Mouse (Mus musculus): ENCODE measurements around the gene Atp8a2. TPM values are rescaled to one million over a fixed set of nuclear protein-coding genes. Genes with fewer than 3 reads are reported as not detected.
A peak's percentile ranks its signal among the peaks of the same experiment; 100 is the strongest.

The Atp8a2 gene
- total and polyA plus RNA-seq, 3 experiments, result 1.8 to 4.3 (median 3.1) TPM

DNA sequence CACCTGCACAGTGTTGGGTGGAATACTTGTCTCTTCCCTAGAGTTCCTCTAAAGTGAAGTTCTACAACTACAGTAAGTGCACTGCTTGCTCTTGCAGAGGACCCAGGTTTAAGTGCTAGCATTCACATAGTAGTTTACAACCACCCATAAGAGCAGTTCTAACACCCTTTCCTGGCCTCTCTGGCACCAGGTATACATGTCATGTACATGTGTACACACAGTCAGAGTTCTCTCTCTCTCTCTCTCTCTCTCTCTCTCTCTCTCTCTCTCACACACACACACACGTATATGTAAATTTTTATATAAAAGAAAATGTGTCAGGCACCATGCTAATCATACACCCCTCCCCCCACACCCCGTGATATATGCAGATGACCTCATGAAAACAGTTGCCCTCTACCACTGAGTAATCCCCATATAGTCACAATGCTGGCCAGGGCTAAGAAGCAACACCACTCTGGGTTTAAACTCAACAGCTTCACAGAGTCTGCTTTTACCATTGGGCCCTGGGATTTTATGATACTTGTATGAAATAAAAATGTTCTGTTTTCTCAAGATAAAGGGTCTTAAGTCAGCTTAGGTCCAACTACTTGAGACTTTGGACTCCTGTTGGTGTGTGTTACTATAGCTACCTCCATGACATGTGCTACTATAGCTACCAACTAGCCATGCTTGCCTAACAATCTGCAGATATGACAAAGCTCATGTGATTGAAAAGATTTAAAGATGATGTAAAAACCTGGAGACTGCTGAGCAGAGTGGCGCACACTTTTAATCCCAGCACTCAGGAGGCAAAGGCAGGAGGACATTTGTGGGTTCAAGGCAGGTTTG is 487.3 kb downstream of the Atp8a2 start:
- WGBS, result 81% methylated on average over 3 of the region's 3 CpGs
- no peaks in the 10 kb centered on the region for H3K36me3 ChIP-seq (ENCODE audit: control insufficient read depth, insufficient read depth, low read length)
- H3K79me2 ChIP-seq (replicated peaks; ENCODE audit: control insufficient read depth, insufficient read depth, low read length), result no peaks in the 10 kb centered on the region
- no peak overlapping the region for H3K27ac ChIP-seq
- no peaks in the 10 kb centered on the region for H3K4me1 ChIP-seq (ENCODE audit: control insufficient read depth, insufficient read depth, low read length)
- DNase-seq, result no peak
- intact Hi-C loops (cut with DNase I), result no loop called here
- TF ChIP-seq CTCF (IDR thresholded peaks at IDR 0.05) (no peak), POLR2A (IDR thresholded peaks at IDR 0.05; ENCODE audit: insufficient read depth, low read depth, low read length) (no peak), EP300 (IDR thresholded peaks at IDR 0.05; ENCODE audit: insufficient read depth, low read depth, low read length) (no peak)
- no peak overlapping the region for H3K9ac ChIP-seq (ENCODE audit: low read depth, low read length)
- no peak overlapping the region for H3K4me3 ChIP-seq
- H3K27me3 ChIP-seq (ENCODE audit: control insufficient read depth, insufficient read depth, low read length), result no peaks in the 10 kb centered on the region

DNA sequence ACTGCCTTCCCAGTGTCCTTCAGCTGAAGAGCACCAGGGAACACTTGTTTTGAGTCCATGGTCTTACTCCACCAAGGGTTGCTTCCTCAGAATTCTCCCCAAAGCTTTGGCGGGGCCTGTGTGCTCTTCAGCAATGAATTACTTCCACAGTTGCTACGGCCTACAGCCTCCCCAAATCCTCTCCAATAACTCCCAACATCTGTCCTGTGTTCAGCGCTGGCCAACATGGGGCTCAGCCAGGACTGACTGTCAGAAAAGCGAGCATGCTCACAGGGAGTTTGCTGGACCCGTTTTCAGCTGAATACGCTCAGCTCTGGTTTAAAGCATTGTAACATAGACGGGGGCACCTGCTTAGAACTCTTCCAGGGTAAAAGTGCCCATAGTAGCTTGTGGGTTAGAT is 489.0 kb downstream of the Atp8a2 start:
- TF ChIP-seq EP300 (IDR thresholded peaks at IDR 0.05; ENCODE audit: insufficient read depth, low read depth, low read length) (no peak), POLR2A (IDR thresholded peaks at IDR 0.05; ENCODE audit: insufficient read depth, low read depth, low read length) (no peak), CTCF (IDR thresholded peaks at IDR 0.05) (no peak)
- intact Hi-C loops (cut with DNase I), result no loop called here
- Histone ChIP-seq H3K9ac (ENCODE audit: low read depth, low read length) (no peak overlapping the region), H3K27ac (no peak overlapping the region), H3K79me2 (replicated peaks; ENCODE audit: control insufficient read depth, insufficient read depth, low read length) (no peaks in the 10 kb centered on the region), H3K4me3 (no peak overlapping the region), H3K27me3 (ENCODE audit: control insufficient read depth, insufficient read depth, low read length) (no peaks in the 10 kb centered on the region), H3K4me1 (ENCODE audit: control insufficient read depth, insufficient read depth, low read length) (no peaks in the 10 kb centered on the region), H3K36me3 (ENCODE audit: control insufficient read depth, insufficient read depth, low read length) (no peaks in the 10 kb centered on the region)
- WGBS, result 73% methylated on average over 7 of the region's 7 CpGs
- peak in 1 of 2 experiments; percentile 27 for DNase-seq

DNA sequence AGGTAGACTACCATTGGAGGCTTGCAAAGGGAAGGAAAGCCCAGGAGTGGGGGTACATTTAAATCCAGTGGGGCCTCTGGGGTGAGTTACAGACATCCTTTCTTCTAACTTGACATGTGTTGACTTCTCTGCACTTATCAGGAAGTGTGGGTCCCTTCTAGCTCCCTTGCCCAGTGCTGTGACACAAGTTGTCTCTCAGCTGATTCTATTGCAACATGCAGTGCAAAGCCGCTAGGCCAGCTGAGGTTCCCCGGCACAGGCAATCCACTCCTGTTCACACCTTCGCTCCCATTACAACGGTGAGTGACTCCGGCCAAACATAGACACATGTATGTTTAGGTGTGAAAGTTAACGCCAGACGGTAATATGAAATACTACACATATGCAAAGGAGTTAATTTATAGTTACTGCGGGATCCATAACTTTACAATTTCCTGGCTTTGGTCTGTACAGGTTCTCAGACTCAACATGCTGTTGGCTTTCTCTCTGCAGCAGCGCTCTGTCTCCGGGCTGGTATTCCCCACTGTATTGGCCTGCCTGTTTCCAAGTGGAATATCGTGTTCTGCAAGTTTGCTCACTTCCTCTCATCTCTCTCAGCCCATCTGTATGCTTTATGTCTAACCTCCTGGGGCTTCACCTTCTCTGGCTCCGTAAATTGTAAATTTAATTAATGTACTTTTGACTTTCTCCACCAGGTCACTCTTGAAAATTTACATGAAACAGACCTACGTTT is 491.5 kb downstream of the Atp8a2 start:
- no peaks in the 10 kb centered on the region for H3K27me3 ChIP-seq (ENCODE audit: control insufficient read depth, insufficient read depth, low read length)
- no peaks in the 10 kb centered on the region for H3K4me1 ChIP-seq (ENCODE audit: control insufficient read depth, insufficient read depth, low read length)
- no peaks in the 10 kb centered on the region for H3K79me2 ChIP-seq (replicated peaks; ENCODE audit: control insufficient read depth, insufficient read depth, low read length)
- no peak for TF ChIP-seq POLR2A (IDR thresholded peaks at IDR 0.05; ENCODE audit: insufficient read depth, low read depth, low read length)
- no peak for TF ChIP-seq EP300 (IDR thresholded peaks at IDR 0.05; ENCODE audit: insufficient read depth, low read depth, low read length)
- no peak for TF ChIP-seq CTCF (IDR thresholded peaks at IDR 0.05)
- no peaks in the 10 kb centered on the region for H3K36me3 ChIP-seq (ENCODE audit: control insufficient read depth, insufficient read depth, low read length)
- no peak overlapping the region for H3K27ac ChIP-seq
- H3K4me3 ChIP-seq, result no peak overlapping the region
- 81% methylated on average over 13 of the region's 13 CpGs for WGBS
- DNase-seq, result no peak
- intact Hi-C loops (cut with DNase I), result no loop called here
- H3K9ac ChIP-seq (ENCODE audit: low read depth, low read length), result no peak overlapping the region

DNA sequence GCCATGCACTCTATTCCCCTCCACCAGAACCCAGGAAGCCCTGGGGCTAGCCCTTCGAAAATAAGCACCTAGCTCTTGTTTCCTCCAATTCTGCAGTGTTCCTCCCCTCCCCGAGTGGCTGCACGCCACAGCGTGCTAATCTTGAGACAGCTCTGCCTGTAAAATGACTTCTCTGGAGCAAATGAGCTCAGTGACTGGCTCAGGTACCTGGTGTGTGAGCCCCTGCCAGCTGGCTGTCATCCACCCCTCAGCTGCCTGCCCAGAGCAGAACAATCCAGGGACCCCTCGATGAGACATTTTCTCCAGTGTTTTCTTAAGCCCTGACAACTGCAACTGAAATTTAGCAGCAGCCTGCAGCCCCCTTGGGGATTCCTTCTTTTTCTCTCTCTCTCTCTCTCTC is 495.5 kb downstream of the Atp8a2 start:
- no peak overlapping the region for H3K27ac ChIP-seq

DNA sequence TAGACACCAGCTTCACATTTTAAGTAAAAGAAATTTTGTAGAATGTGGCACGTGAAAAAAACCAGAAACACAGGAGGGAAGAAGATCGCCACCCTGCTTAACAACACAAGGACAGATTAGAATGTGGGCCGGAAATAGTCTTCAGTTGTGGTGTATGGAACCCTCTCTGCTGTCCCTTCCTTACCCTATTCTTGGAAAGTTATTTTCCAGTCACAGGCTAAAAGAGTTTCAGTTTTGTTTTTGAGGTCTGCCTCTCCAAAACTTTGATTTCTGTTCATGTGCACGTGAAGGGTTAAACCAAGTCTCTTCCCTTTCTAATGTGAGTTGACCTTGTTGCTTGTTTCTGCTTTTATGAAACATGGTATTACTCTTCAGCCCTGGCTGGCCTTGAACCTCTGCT is 501.8 kb downstream of the Atp8a2 start:
- H3K27ac ChIP-seq, result no peak overlapping the region
- 0 out of 2 replicates have a peak, but pooled peaks cover 2% of the 10 kb centered on the region for H3K4me1 ChIP-seq (ENCODE audit: control insufficient read depth, insufficient read depth, low read length)
- TF ChIP-seq CTCF (IDR thresholded peaks at IDR 0.05) (no peak), EP300 (IDR thresholded peaks at IDR 0.05; ENCODE audit: insufficient read depth, low read depth, low read length) (no peak)
- 52% methylated on average over 4 of the region's 4 CpGs for WGBS
- intact Hi-C loops (cut with DNase I), result no loop called here
- H3K79me2 ChIP-seq (replicated peaks; ENCODE audit: control insufficient read depth, insufficient read depth, low read length), result no peaks in the 10 kb centered on the region
- no peak for DNase-seq
- no peaks in the 10 kb centered on the region for H3K27me3 ChIP-seq (ENCODE audit: control insufficient read depth, insufficient read depth, low read length)
- no peak overlapping the region for H3K4me3 ChIP-seq
- no peaks in the 10 kb centered on the region for H3K36me3 ChIP-seq (ENCODE audit: control insufficient read depth, insufficient read depth, low read length)
- H3K9ac ChIP-seq (ENCODE audit: low read depth, low read length), result no peak overlapping the region

More for the DNA sequence above, 495.5 kb downstream of the Atp8a2 start:
- WGBS, result 8% methylated on average over 5 of the region's 5 CpGs
- intact Hi-C loops (cut with DNase I), result no loop called here
- Histone ChIP-seq H3K27me3 (ENCODE audit: control insufficient read depth, insufficient read depth, low read length) (no peaks in the 10 kb centered on the region), H3K9ac (ENCODE audit: low read depth, low read length) (no peak overlapping the region), H3K4me1 (ENCODE audit: control insufficient read depth, insufficient read depth, low read length) (no peaks in the 10 kb centered on the region), H3K79me2 (replicated peaks; ENCODE audit: control insufficient read depth, insufficient read depth, low read length) (no peaks in the 10 kb centered on the region), H3K4me3 (no peak overlapping the region), H3K36me3 (ENCODE audit: control insufficient read depth, insufficient read depth, low read length) (no peaks in the 10 kb centered on the region)
- TF ChIP-seq CTCF (IDR thresholded peaks at IDR 0.05) (no peak), POLR2A (IDR thresholded peaks at IDR 0.05; ENCODE audit: insufficient read depth, low read depth, low read length) (no peak), EP300 (IDR thresholded peaks at IDR 0.05; ENCODE audit: insufficient read depth, low read depth, low read length) (no peak)
- DNase-seq, result peak in 1 of 2 experiments; percentile 36

DNA sequence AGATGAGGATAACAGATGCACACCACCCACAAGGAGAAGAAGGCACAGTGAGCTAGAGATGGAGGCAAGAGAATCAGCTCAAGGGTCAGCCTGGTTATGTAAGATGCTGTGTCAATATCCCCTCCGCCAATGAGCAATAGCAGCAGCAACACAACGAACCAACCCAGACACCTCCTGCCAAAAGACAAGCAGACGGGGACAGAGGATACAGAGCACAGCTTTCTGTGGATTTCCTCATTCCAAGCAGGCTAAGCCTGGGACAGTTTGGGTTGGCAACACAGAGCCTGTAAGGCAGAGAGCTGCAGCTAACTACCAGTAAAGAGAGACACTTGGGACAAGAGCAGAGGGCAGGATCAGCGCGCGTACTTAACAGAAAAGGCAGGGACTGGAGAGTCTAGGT is 504.8 kb downstream of the Atp8a2 start:
- no peaks in the 10 kb centered on the region for H3K79me2 ChIP-seq (replicated peaks; ENCODE audit: control insufficient read depth, insufficient read depth, low read length)
- intact Hi-C loops (cut with DNase I), result no loop called here
- no peaks in the 10 kb centered on the region for H3K27me3 ChIP-seq (ENCODE audit: control insufficient read depth, insufficient read depth, low read length)
- no peak for TF ChIP-seq CTCF (IDR thresholded peaks at IDR 0.05)
- TF ChIP-seq EP300 (IDR thresholded peaks at IDR 0.05; ENCODE audit: insufficient read depth, low read depth, low read length), result no peak
- no peak for TF ChIP-seq POLR2A (IDR thresholded peaks at IDR 0.05; ENCODE audit: insufficient read depth, low read depth, low read length)
- H3K9ac ChIP-seq (ENCODE audit: low read depth, low read length), result no peak overlapping the region
- H3K27ac ChIP-seq, result no peak overlapping the region
- WGBS, result 68% methylated on average over 6 of the region's 6 CpGs
- no peaks in the 10 kb centered on the region for H3K36me3 ChIP-seq (ENCODE audit: control insufficient read depth, insufficient read depth, low read length)
- 0 out of 2 replicates have a peak, but pooled peaks cover 2% of the 10 kb centered on the region for H3K4me1 ChIP-seq (ENCODE audit: control insufficient read depth, insufficient read depth, low read length)
- no peak for DNase-seq
- no peak overlapping the region for H3K4me3 ChIP-seq
